Mouse (Mus musculus) frontal cortex, postnatal 10 days (tissue): ENCODE measurements around the gene Hdac7.

Experiments used
- DNase-seq, 2 experiments: peaks; one replicate each; pipeline ENCODE4 v3.0.0; 2022; ENCODE audit warnings: low spot score in 2 of 2, mixed read lengths in 1 of 2

The Hdac7 gene

GRCm38 (mm10) chr15:97831987-97832640 is 12.2 kb downstream of the Hdac7 start:
- DNase-seq: no peak

- peak in 1 of 2 experiments; percentile 50 for DNase-seq
Measured at GRCm38 (mm10) chr15:97831242-97831986, 12.9 kb downstream of the Hdac7 start.

- peak in 1 of 2 experiments; percentile 47 for DNase-seq
Measured at GRCm38 (mm10) chr15:97830788-97831241, 13.5 kb downstream of the Hdac7 start.

GRCm38 (mm10) chr15:97830253-97830787 is 14.0 kb downstream of the Hdac7 start:
- DNase-seq: no peak

- no peak for DNase-seq
Measured at GRCm38 (mm10) chr15:97829432-97829831, 14.9 kb downstream of the Hdac7 start.

GRCm38 (mm10) chr15:97828901-97829338 is 15.4 kb downstream of the Hdac7 start:
- DNase-seq: no peak

GRCm38 (mm10) chr15:97828221-97828842 is 16.0 kb downstream of the Hdac7 start:
- no peak for DNase-seq

GRCm38 (mm10) chr15:97827401-97827800 is 16.9 kb downstream of the Hdac7 start:
- DNase-seq: no peak

- DNase-seq: no peak
Measured at GRCm38 (mm10) chr15:97826588-97827261, 17.6 kb downstream of the Hdac7 start.

- DNase-seq: no peak
Measured at GRCm38 (mm10) chr15:97825941-97826587, 18.2 kb downstream of the Hdac7 start.

- DNase-seq: peak; percentile 58 to 72
Measured at GRCm38 (mm10) chr15:97825071-97825940, 19.0 kb downstream of the Hdac7 start.

GRCm38 (mm10) chr15:97824042-97824441 is 20.3 kb downstream of the Hdac7 start:
- DNase-seq: no peak

- DNase-seq: no peak
Measured at GRCm38 (mm10) chr15:97823479-97823878, 20.8 kb downstream of the Hdac7 start.

GRCm38 (mm10) chr15:97822545-97823228 is 21.6 kb downstream of the Hdac7 start:
- DNase-seq: no peak

- DNase-seq: no peak
Measured at GRCm38 (mm10) chr15:97821983-97822363, 22.3 kb downstream of the Hdac7 start.

- no peak for DNase-seq
Measured at GRCm38 (mm10) chr15:97821321-97821982, 22.9 kb downstream of the Hdac7 start.

GRCm38 (mm10) chr15:97819937-97820336 is 24.4 kb downstream of the Hdac7 start:
- no peak for DNase-seq

- no peak for DNase-seq
Measured at GRCm38 (mm10) chr15:97816199-97816994, 27.9 kb downstream of the Hdac7 start.
